Mouse (Mus musculus): ENCODE measurements around the gene Hdhd5. TPM values are rescaled to one million over a fixed set of nuclear protein-coding genes. Genes with fewer than 3 reads are reported as not detected.

The Hdhd5 gene
- total and polyA plus RNA-seq, 2 experiments from 2014 or later, result 11.3 to 26.6 TPM

DNA sequence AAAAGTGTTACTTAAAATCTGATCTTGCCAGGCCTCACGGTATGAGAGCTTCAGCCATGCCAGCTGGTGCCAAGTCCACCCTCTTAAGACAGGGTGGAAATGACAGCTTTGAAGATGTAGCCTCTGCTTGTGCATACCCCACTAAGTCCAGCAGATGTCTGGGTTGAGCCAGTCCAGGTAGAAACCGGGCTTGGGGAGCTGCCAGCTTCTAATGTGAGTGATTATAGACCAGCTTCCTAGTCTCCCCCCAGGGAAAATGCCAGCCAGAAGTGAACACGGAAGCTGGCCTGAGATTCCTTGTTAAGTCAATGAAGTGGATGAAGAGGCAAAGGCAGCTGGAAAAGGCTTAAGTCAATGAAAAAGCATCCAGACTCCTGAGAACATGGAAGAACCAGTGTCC, 34.6 kb downstream of the Hdhd5 start:
- Histone ChIP-seq H3K4me3 (ENCODE audit: low read depth, low read length) (no peak overlapping the region), H3K36me3 (replicated peaks; ENCODE audit: control insufficient read depth, insufficient read depth, low read length) (no peaks in the 10 kb centered on the region), H3K27ac (ENCODE audit: low read depth) (no peak overlapping the region), H3K4me2 (ENCODE audit: low read depth, low read length) (no peak overlapping the region), H3K4me1 (ENCODE audit: control insufficient read depth, insufficient read depth) (peaks cover 10% of the 10 kb centered on the region; the same call in 1 of the 2 replicates), H3K27me3 (ENCODE audit: control insufficient read depth, insufficient read depth, low read length) (peaks cover 41% of the 10 kb centered on the region), H3K9ac (replicated peaks; ENCODE audit: low read depth, low read length) (no peak overlapping the region), H3K9me3 (replicated peaks; ENCODE audit: control insufficient read depth, low read length) (0 out of 2 replicates have a peak, but pooled peaks cover 7% of the 10 kb centered on the region)
- WGBS, result 53% methylated on average over 3 of the region's 3 CpGs
- DNase-seq (ENCODE audit: low spot score) (no peak), ATAC-seq (ENCODE audit: insufficient read depth, low read depth) (no peak)
- TF ChIP-seq EP300 (IDR thresholded peaks at IDR 0.05; ENCODE audit: low read depth) (no peak), CTCF (IDR thresholded peaks at IDR 0.05; ENCODE audit: low read depth) (no peak)

DNA sequence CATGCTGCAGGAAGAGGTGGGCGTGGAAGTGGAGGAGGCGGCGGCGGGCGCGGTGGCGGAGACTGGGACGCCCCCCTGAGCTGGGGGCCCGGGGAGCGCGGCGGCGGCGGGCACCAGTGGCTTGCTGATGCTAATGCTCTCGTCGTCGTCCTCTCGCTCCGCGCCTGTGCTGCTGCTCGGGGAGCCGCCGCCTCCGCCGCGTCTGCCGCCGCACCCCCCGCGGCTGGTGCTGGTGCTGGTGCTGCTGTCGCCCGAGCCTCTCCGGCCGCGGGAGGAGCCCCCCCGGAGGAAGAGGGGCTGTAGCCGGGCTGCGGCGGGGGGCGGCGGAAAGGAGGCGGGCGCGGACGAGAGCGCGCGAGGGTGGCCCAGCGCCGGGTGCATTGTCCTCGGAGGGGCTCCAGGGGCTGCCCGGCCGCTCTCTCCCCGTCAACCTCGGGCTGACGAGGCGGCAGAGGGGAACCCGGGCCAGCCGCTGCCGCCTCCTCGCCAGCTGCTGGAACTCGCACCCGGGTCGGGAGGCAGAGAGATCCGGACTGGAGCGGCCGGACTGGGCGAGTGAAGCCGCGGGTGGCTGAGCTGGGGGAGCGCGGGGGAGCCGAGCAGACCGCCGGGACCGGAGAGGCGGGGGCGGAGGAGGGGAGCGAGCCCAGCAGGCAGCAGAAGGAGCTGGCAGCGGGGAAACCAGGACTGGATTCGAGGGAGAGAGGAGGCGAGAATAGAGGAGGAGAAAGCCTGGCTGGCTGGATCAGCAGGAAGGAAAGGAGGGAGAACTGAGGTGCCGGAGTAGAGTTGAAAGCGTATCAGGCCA, 37.5 kb downstream of the Hdhd5 start, which contains the start of gene Tmem121b:
Gene Tmem121b (minus strand): TSS at position 434 of the 808 bp plus-strand sequence.
- under 1% methylated on average over 49 of the region's 84 CpGs for WGBS
- TF ChIP-seq EP300 (IDR thresholded peaks at IDR 0.05; ENCODE audit: low read depth) (no peak), CTCF (IDR thresholded peaks at IDR 0.05; ENCODE audit: low read depth) (no peak)
- H3K27me3 ChIP-seq (ENCODE audit: control insufficient read depth, insufficient read depth, low read length), result peaks cover 49% of the 10 kb centered on the region
- peak; percentile 42; the same call in 1 of the 2 replicates for ATAC-seq (ENCODE audit: insufficient read depth, low read depth)
- H3K9ac ChIP-seq (replicated peaks; ENCODE audit: low read depth, low read length), result peak within 1 kb of the TSS; percentile 45
- peaks cover 10% of the 10 kb centered on the region; the same call in 1 of the 2 replicates for H3K4me1 ChIP-seq (ENCODE audit: control insufficient read depth, insufficient read depth)
- H3K4me2 ChIP-seq (ENCODE audit: low read depth, low read length), result peak within 1 kb of the TSS; percentile 100
- DNase-seq (ENCODE audit: low spot score), result peak; percentile 65
- no peak within 1 kb of the TSS for H3K27ac ChIP-seq (ENCODE audit: low read depth)
- H3K4me3 ChIP-seq (ENCODE audit: low read depth, low read length), result peak within 1 kb of the TSS; percentile 70
- H3K9me3 ChIP-seq (replicated peaks; ENCODE audit: control insufficient read depth, low read length), result no peaks in the 10 kb centered on the region
- no peaks in the 10 kb centered on the region for H3K36me3 ChIP-seq (replicated peaks; ENCODE audit: control insufficient read depth, insufficient read depth, low read length)

DNA sequence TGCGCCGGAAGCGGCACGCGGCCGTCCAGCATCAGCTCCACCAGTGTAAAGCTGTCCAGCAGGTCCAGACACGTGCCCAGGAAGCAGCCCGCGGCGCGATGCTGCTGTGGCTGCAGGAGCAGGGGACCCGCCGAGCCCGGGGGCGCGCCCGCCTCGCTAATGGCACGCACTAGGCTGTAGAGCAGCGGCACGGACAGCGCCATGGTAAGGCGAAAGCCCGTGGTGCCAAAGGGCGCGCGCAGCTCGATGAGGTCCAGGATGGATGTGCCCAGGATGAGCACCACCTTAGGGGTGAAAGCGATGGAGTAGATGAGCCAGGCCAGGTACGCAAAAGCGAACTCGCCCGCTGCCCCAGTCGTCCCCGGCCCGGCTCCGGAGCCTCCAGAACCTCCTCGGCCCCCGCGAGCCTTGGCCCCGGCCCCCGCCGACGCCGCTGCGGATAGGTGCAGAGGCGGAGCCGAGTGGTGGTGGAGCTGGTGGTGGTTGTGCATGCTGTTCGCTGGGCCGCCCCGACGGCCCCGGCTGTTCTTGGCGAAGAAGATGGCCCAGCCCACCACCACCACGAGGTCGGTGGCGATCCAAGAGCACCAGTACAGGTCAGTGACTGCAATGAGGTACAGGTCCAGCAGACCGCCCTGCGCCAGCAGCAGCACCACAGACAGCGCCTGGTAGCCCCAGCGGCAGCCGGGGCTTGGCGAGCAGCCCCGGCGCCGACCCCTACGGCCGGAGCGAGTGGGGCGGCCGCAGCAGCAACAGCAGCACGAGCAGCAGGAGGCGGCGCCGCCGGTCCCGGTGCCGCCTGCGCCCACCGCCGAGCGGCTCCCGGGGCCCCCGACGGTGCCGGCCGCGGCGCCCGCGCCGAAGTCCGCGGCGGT, 38.4 kb downstream of the Hdhd5 start:
- Histone ChIP-seq H3K27me3 (ENCODE audit: control insufficient read depth, insufficient read depth, low read length) (peaks cover 48% of the 10 kb centered on the region), H3K4me2 (ENCODE audit: low read depth, low read length) (peak overlapping the region; percentile 100), H3K4me3 (ENCODE audit: low read depth, low read length) (peak overlapping the region; percentile 70), H3K27ac (ENCODE audit: low read depth) (no peak overlapping the region), H3K36me3 (replicated peaks; ENCODE audit: control insufficient read depth, insufficient read depth, low read length) (no peaks in the 10 kb centered on the region), H3K4me1 (ENCODE audit: control insufficient read depth, insufficient read depth) (peaks cover 10% of the 10 kb centered on the region; the same call in 1 of the 2 replicates), H3K9ac (replicated peaks; ENCODE audit: low read depth, low read length) (0 out of 2 replicates have a peak overlapping the region, but pooled peaks have one; percentile 45), H3K9me3 (replicated peaks; ENCODE audit: control insufficient read depth, low read length) (no peaks in the 10 kb centered on the region)
- peak; percentile 54 for ATAC-seq (ENCODE audit: insufficient read depth, low read depth)
- no peak for TF ChIP-seq EP300 (IDR thresholded peaks at IDR 0.05; ENCODE audit: low read depth)
- TF ChIP-seq CTCF (IDR thresholded peaks at IDR 0.05; ENCODE audit: low read depth), result no peak
- no peak for DNase-seq (ENCODE audit: low spot score)
- WGBS, result under 1% methylated on average over 94 of the region's 95 CpGs

DNA sequence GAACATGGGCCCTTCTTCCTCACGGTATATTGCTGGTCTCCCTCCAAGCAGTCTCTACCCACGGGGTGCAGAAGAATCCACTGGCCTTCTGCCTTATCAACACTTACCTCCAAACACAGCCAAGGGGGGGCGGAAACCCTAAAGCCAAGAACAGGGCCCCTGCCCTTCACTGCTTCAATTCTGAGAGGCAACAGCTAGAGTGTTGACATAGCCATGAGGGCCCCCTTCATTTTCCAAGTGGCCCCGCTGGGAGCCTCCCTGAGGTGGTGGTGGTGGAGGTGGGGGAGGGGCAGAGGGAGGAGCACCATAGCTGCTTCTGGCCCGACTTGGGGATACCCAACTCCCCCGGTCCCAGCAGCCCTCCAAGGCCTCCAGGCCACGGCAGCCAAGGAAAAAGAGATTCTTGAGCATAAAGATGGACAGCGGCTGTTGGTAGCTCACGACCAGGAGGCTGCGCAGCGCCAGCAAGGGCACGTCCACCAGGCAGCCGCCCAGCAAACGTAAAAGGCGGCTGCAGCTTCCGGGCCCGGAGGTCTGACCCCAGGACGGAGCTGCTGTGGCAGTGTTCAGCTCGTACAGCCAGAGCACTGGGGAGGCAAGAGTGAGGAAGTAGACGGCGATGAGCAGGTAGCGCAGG, 39.1 kb downstream of the Hdhd5 start:
- H3K4me2 ChIP-seq (ENCODE audit: low read depth, low read length), result peak overlapping the region; percentile 100
- TF ChIP-seq EP300 (IDR thresholded peaks at IDR 0.05; ENCODE audit: low read depth) (no peak), CTCF (IDR thresholded peaks at IDR 0.05; ENCODE audit: low read depth) (no peak)
- no peak overlapping the region for H3K27ac ChIP-seq (ENCODE audit: low read depth)
- peaks cover 10% of the 10 kb centered on the region; the same call in 1 of the 2 replicates for H3K4me1 ChIP-seq (ENCODE audit: control insufficient read depth, insufficient read depth)
- WGBS, result 8% methylated on average over 22 of the region's 22 CpGs
- no peak overlapping the region for H3K9ac ChIP-seq (replicated peaks; ENCODE audit: low read depth, low read length)
- no peaks in the 10 kb centered on the region for H3K36me3 ChIP-seq (replicated peaks; ENCODE audit: control insufficient read depth, insufficient read depth, low read length)
- peak overlapping the region; percentile 70 for H3K4me3 ChIP-seq (ENCODE audit: low read depth, low read length)
- DNase-seq (ENCODE audit: low spot score) (no peak), ATAC-seq (ENCODE audit: insufficient read depth, low read depth) (no peak)
- H3K27me3 ChIP-seq (ENCODE audit: control insufficient read depth, insufficient read depth, low read length), result peaks cover 48% of the 10 kb centered on the region
- no peaks in the 10 kb centered on the region for H3K9me3 ChIP-seq (replicated peaks; ENCODE audit: control insufficient read depth, low read length)

DNA sequence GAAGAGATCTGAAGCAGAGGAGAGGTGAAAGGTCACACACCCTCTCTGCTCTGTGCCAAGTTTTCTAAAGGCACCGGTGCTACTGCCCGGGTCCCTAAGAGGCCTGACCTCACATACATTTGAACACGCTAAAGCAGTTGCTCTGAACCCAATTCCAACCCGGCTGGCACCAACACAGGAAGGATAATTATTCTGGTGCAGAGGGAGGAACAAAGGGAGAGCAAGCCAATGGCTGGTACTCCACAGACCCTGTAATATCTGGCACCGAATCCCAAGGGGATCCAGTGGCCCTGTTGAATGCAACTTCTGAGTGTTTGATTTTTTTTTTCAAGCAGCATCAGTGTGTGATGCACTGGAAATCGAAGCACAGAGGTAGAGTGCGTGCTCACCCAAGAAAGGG, 40.1 kb downstream of the Hdhd5 start:
- TF ChIP-seq EP300 (IDR thresholded peaks at IDR 0.05; ENCODE audit: low read depth), result no peak
- TF ChIP-seq CTCF (IDR thresholded peaks at IDR 0.05; ENCODE audit: low read depth), result no peak
- Histone ChIP-seq H3K36me3 (replicated peaks; ENCODE audit: control insufficient read depth, insufficient read depth, low read length) (no peaks in the 10 kb centered on the region), H3K4me1 (ENCODE audit: control insufficient read depth, insufficient read depth) (peaks cover 10% of the 10 kb centered on the region; the same call in 1 of the 2 replicates), H3K27ac (ENCODE audit: low read depth) (no peak overlapping the region), H3K9ac (replicated peaks; ENCODE audit: low read depth, low read length) (no peak overlapping the region), H3K4me2 (ENCODE audit: low read depth, low read length) (no peak overlapping the region), H3K27me3 (ENCODE audit: control insufficient read depth, insufficient read depth, low read length) (peaks cover 48% of the 10 kb centered on the region), H3K9me3 (replicated peaks; ENCODE audit: control insufficient read depth, low read length) (no peaks in the 10 kb centered on the region), H3K4me3 (ENCODE audit: low read depth, low read length) (no peak overlapping the region)
- ATAC-seq (ENCODE audit: insufficient read depth, low read depth) (no peak), DNase-seq (ENCODE audit: low spot score) (no peak)
- WGBS, result 68% methylated on average over 7 of the region's 7 CpGs

Data from heart, postnatal 0 days (tissue).